Mouse (Mus musculus): ENCODE results near the gene Hoxa5.
A peak's percentile ranks its signal among the peaks of the same experiment; 100 is the strongest.

Gene Hoxa5

GRCm38 (mm10) chr6:52178918-52179665 is 25.3 kb downstream of the Hoxa5 start:
- no peak for DNase-seq (ENCODE audit: low spot score in 2 of 2)

- DNase-seq (ENCODE audit: low spot score in 2 of 2) = no peak
Observed at GRCm38 (mm10) chr6:52177806-52178205, 26.6 kb downstream of the Hoxa5 start.

GRCm38 (mm10) chr6:52177061-52177735 is 27.2 kb downstream of the Hoxa5 start, which contains the start of gene 5730596B20Rik:
Gene 5730596B20Rik (plus strand): TSS chr6:52177498.
- DNase-seq (ENCODE audit: low spot score in 2 of 2) = no peak

GRCm38 (mm10) chr6:52176391-52176790 is 28.0 kb downstream of the Hoxa5 start:
- DNase-seq (ENCODE audit: low spot score in 2 of 2) = no peak

- no peak for DNase-seq (ENCODE audit: low spot score in 2 of 2)
Observed at GRCm38 (mm10) chr6:52175864-52176263, 28.5 kb downstream of the Hoxa5 start.

GRCm38 (mm10) chr6:52174968-52175751 is 29.2 kb downstream of the Hoxa5 start:
- no peak for DNase-seq (ENCODE audit: low spot score in 2 of 2)

GRCm38 (mm10) chr6:52173648-52174047 is 30.7 kb downstream of the Hoxa5 start:
- no peak for DNase-seq (ENCODE audit: low spot score in 2 of 2)

- peak in 1 of 2 experiments; percentile 49 for DNase-seq (ENCODE audit: low spot score in 2 of 2)
Observed at GRCm38 (mm10) chr6:52172501-52172900, 31.9 kb downstream of the Hoxa5 start.

- no peak for DNase-seq (ENCODE audit: low spot score in 2 of 2)
Observed at GRCm38 (mm10) chr6:52171938-52172337, 32.4 kb downstream of the Hoxa5 start.

GRCm38 (mm10) chr6:52171331-52171730 is 33.1 kb downstream of the Hoxa5 start:
- DNase-seq (ENCODE audit: low spot score in 2 of 2) = no peak

GRCm38 (mm10) chr6:52170898-52171223 is 33.5 kb downstream of the Hoxa5 start:
- DNase-seq (ENCODE audit: low spot score in 2 of 2) = no peak

- no peak for DNase-seq (ENCODE audit: low spot score in 2 of 2)
Observed at GRCm38 (mm10) chr6:52170166-52170897, 34.1 kb downstream of the Hoxa5 start.

- DNase-seq (ENCODE audit: low spot score in 2 of 2) = no peak
Observed at GRCm38 (mm10) chr6:52169499-52170165, 34.8 kb downstream of the Hoxa5 start.

- DNase-seq (ENCODE audit: low spot score in 2 of 2) = no peak
Observed at GRCm38 (mm10) chr6:52168191-52169055, 36.0 kb downstream of the Hoxa5 start.

GRCm38 (mm10) chr6:52167736-52168161 is 36.6 kb downstream of the Hoxa5 start:
- no peak for DNase-seq (ENCODE audit: low spot score in 2 of 2)

- no peak for DNase-seq (ENCODE audit: low spot score in 2 of 2)
Observed at GRCm38 (mm10) chr6:52167176-52167575, 37.2 kb downstream of the Hoxa5 start.

- DNase-seq (ENCODE audit: low spot score in 2 of 2) = no peak
Observed at GRCm38 (mm10) chr6:52166431-52167077, 37.8 kb downstream of the Hoxa5 start.

- no peak for DNase-seq (ENCODE audit: low spot score in 2 of 2)
Observed at GRCm38 (mm10) chr6:52165441-52166370, 38.7 kb downstream of the Hoxa5 start.
